Mouse (Mus musculus): ENCODE measurements around the gene Fam110c. TPM values are rescaled to one million over a fixed set of nuclear protein-coding genes. Genes with fewer than 3 reads are reported as not detected.

Fam110c gene
- not detected in 2 replicates for polyA plus RNA-seq (2021; fragmentation: Nextera tagmentation)
- long read RNA-seq, experiment 1: 0 reads
- long read RNA-seq, experiment 2, partial matches to known transcripts: 0 of 2 reads
- long read RNA-seq, experiment 2, other reads (novel, unspliced or antisense): 0 of 2 reads

DNA sequence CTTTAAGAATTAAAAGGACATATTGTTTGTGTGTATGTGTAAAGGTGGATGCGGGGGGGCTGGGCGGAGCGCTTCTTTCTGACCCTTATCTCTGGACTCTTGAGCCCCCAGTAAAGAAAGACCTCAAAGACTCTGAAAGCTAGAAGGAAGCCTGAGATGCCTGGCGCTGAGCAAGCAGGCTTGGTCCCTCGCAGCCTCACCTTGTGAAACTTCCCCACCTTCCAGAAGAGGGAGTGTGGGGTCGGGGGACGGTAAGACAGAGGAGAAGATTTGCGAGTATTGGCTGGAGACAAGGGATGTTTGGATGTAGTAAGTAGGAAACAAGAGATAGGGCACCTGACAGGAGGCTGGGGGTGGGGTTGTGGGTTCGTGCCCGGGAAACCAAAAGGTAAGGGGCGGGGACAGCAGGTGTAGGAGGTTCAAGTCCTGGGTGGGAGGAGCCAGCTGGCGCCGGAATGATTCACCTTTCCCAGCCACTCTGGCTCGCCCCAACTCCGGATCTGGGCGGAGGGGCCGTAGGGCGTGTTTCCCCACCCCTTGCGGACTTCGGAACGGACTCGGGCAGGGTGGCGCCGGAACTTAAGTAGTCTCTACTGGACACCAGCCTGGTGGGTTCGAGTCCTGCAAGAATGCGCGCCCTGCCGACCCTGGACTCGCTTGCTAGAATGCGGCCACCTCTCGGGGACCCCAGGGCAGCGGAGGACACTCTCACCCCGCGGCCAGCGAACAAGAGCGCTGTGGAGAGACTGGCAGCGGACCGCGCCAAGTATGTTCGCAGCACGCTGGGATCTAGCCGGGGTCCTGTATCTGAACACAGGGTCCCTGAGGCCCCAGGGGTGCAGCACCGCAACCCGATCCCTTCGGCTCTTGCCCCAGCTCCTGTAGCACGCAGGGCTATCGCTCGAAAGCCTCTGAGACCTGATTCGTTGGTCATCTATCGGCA lies at the start of gene Fam110c:
Fam110c (plus strand) TSS at position 450 of the 943 bp plus-strand sequence.

Other genes with a start within 250 kb of the Fam110c start
- gene Alkal2, start 189.5 kb upstream of the Fam110c start, polyA plus RNA-seq (2021; fragmentation: Nextera tagmentation): 5.1 and 5.9 TPM in 2 replicates
- gene Acp1, start 162.3 kb upstream of the Fam110c start, polyA plus RNA-seq (2021; fragmentation: Nextera tagmentation): 122 and 130 TPM in 2 replicates
- 9.6 and 11.9 TPM in 2 replicates for gene Sh3yl1, start 162.2 kb upstream of the Fam110c start, polyA plus RNA-seq (2021; fragmentation: Nextera tagmentation)
- gene Gm6993, start 166.9 kb downstream of the Fam110c start, polyA plus RNA-seq (2021; fragmentation: Nextera tagmentation): not detected in 2 replicates
- gene Lamb1, start 191.4 kb downstream of the Fam110c start, polyA plus RNA-seq (2021; fragmentation: Nextera tagmentation): 9.9 and 10.5 TPM in 2 replicates